Mouse (Mus musculus): ENCODE results near the gene Ranbp17. TPM values are rescaled to one million over a fixed set of nuclear protein-coding genes. Genes with fewer than 3 reads are reported as not detected.

Gene Ranbp17
- polyA plus RNA-seq, 1 experiment from 2014 or later: 13.3 TPM

GRCm38 (mm10) chr11:33204329-33204705 lies 309.2 kb downstream of the Ranbp17 start:
- DNase-seq (ENCODE audit: low spot score) (peak; percentile 27), ATAC-seq (replicated peaks; ENCODE audit: insufficient number of reproducible peaks, low FRiP score, low TSS enrichment, low read depth) (no peak)
- Histone ChIP-seq H3K4me1 (ENCODE audit: control insufficient read depth, insufficient read depth, low read length) (peaks cover 9% of the 10 kb centered on the region), H3K4me2 (ENCODE audit: low read depth, low read length) (peak overlapping the region; percentile 14; the same call in 1 of the 2 replicates), H3K9me3 (replicated peaks; ENCODE audit: control insufficient read depth, low read length) (no peaks in the 10 kb centered on the region), H3K27me3 (ENCODE audit: control insufficient read depth, insufficient read depth, low read length) (peaks cover 68% of the 10 kb centered on the region), H3K27ac (replicated peaks; ENCODE audit: low read depth, low read length) (no peak overlapping the region), H3K36me3 (replicated peaks; ENCODE audit: control insufficient read depth, insufficient read depth, low read depth, low read length) (no peaks in the 10 kb centered on the region), H3K9ac (replicated peaks; ENCODE audit: low read length) (no peak overlapping the region; the same call in 1 of the 2 replicates), H3K4me3 (ENCODE audit: low read depth, low read length) (0 out of 2 replicates have a peak overlapping the region, but pooled peaks have one; percentile 13)
- WGBS: 1% methylated on average over 18 of the region's 18 CpGs

DNA sequence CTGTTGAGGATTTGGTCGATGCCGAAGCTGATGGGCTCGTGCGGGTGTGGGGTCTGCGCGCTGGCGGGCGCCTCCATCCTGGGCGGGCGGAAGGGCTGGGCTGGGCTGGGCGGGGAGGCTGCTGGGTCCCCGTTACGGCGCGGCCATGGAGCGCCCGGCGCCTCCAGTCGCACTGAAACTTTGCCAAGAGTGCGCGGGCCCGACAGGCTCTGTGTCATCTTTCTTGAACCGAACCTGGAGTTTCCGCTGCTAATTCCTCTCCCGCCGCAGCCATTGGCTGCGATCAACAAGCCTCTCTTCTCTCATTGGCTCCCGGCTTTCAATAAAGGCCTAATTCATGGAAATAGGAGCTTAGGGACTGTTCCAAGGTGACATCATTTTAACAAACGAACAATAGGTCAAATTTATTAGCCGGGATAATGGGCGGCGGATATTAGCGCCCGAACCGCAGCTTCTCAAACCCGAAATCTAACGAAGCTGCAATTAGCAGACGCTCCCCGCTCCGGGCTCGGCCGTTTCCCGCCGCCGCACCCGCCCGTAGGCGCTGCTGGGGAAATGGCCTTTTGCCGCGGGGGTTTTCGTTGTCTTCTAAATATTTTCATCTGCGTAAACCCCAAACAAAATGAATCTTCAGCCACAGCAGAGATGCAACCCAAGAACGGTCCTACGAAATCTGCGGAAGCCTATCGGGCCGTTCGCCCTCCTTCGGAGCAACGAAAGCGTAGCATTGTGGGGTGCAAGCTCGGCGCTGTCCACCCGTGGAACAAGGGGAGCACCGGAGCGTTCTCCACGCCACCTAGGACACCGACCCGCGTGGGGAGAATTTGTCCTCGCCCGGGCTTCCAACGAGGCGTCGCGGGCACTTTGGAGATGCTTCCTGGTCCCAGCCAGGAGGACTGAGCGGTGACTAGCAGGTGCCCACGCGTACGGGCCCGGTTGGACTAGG lies 309.9 kb downstream of the Ranbp17 start, which contains the start of gene Tlx3:
Gene Tlx3 (minus strand): TSS at position 207 of the 946 bp plus-strand sequence.
- Histone ChIP-seq H3K27ac (replicated peaks; ENCODE audit: low read depth, low read length) (0 out of 2 replicates have a peak within 1 kb of the TSS, but pooled peaks have one; percentile 6), H3K9me3 (replicated peaks; ENCODE audit: control insufficient read depth, low read length) (no peaks in the 10 kb centered on the region), H3K27me3 (ENCODE audit: control insufficient read depth, insufficient read depth, low read length) (peaks cover 71% of the 10 kb centered on the region), H3K4me3 (ENCODE audit: low read depth, low read length) (peak within 1 kb of the TSS; percentile 25), H3K36me3 (replicated peaks; ENCODE audit: control insufficient read depth, insufficient read depth, low read depth, low read length) (no peaks in the 10 kb centered on the region), H3K9ac (replicated peaks; ENCODE audit: low read length) (peak within 1 kb of the TSS; percentile 33; the same call in 1 of the 2 replicates), H3K4me2 (ENCODE audit: low read depth, low read length) (peak within 1 kb of the TSS; percentile 49), H3K4me1 (ENCODE audit: control insufficient read depth, insufficient read depth, low read length) (peaks cover 9% of the 10 kb centered on the region)
- DNase-seq (ENCODE audit: low spot score) (peak; percentile 77), ATAC-seq (replicated peaks; ENCODE audit: insufficient number of reproducible peaks, low FRiP score, low TSS enrichment, low read depth) (peak; percentile 44)
- WGBS: under 1% methylated on average over 78 of the region's 81 CpGs

DNA sequence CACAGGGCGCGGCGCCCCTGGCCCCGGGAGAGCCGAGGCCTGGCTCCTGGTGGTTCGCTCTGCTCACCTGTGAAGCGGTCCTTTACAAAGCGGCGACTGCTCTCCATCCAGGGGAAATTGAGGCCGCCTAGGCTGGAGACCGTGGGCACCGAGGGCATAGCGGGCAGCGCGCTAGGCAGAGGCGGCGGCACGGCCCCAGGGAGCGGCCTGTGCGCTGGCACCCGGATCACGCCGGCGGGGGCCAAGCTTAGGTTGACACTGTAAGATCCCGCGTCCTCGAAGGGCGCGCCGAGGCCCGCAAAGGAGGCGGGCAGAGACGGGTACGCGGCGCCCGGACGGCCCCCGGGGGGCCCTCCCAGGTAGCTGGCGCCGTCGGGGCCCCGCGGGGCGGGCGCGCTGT lies 310.6 kb downstream of the Ranbp17 start:
- Histone ChIP-seq H3K27me3 (ENCODE audit: control insufficient read depth, insufficient read depth, low read length) (peaks cover 78% of the 10 kb centered on the region), H3K4me3 (ENCODE audit: low read depth, low read length) (peak overlapping the region; percentile 25), H3K27ac (replicated peaks; ENCODE audit: low read depth, low read length) (0 out of 2 replicates have a peak overlapping the region, but pooled peaks have one; percentile 6), H3K36me3 (replicated peaks; ENCODE audit: control insufficient read depth, insufficient read depth, low read depth, low read length) (no peaks in the 10 kb centered on the region), H3K9me3 (replicated peaks; ENCODE audit: control insufficient read depth, low read length) (no peaks in the 10 kb centered on the region), H3K4me1 (ENCODE audit: control insufficient read depth, insufficient read depth, low read length) (peaks cover 9% of the 10 kb centered on the region), H3K9ac (replicated peaks; ENCODE audit: low read length) (0 out of 2 replicates have a peak overlapping the region, but pooled peaks have one; percentile 33), H3K4me2 (ENCODE audit: low read depth, low read length) (peak overlapping the region; percentile 49)
- ATAC-seq (replicated peaks; ENCODE audit: insufficient number of reproducible peaks, low FRiP score, low TSS enrichment, low read depth) (0 out of 2 replicates have a peak, but pooled peaks have one; percentile 11), DNase-seq (ENCODE audit: low spot score) (no peak)
- WGBS: under 1% methylated on average over 46 of the region's 47 CpGs

DNA sequence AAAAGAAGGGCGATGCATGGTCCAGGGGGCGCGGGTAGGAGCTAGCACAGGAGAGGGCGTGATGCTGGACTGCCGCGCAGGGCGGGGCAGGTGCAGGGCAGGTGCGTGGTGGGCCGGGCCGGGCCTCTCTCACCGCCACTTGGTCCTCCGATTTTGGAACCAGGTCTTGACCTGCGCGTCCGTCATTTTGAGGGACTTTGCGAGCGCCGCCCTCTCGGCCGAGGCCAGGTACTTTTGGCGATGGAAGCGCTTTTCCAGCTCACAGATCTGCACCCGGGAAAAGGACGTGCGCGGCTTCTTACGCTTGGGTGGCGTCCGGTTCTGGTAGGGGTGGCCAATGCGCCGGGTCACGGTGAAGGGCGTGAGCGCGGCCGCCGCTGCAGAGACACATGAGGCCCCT lies 311.2 kb downstream of the Ranbp17 start:
- no peak overlapping the region for H3K9ac ChIP-seq (replicated peaks; ENCODE audit: low read length)
- no peak for ATAC-seq (replicated peaks; ENCODE audit: insufficient number of reproducible peaks, low FRiP score, low TSS enrichment, low read depth)
- WGBS: 1% methylated on average over 28 of the region's 37 CpGs
- peaks cover 84% of the 10 kb centered on the region for H3K27me3 ChIP-seq (ENCODE audit: control insufficient read depth, insufficient read depth, low read length)
- H3K9me3 ChIP-seq (replicated peaks; ENCODE audit: control insufficient read depth, low read length): no peaks in the 10 kb centered on the region
- H3K4me3 ChIP-seq (ENCODE audit: low read depth, low read length): peak overlapping the region; percentile 25
- peaks cover 9% of the 10 kb centered on the region for H3K4me1 ChIP-seq (ENCODE audit: control insufficient read depth, insufficient read depth, low read length)
- no peak overlapping the region for H3K4me2 ChIP-seq (ENCODE audit: low read depth, low read length)
- no peak overlapping the region for H3K27ac ChIP-seq (replicated peaks; ENCODE audit: low read depth, low read length)
- no peaks in the 10 kb centered on the region for H3K36me3 ChIP-seq (replicated peaks; ENCODE audit: control insufficient read depth, insufficient read depth, low read depth, low read length)
- DNase-seq (ENCODE audit: low spot score): no peak

- H3K4me3 ChIP-seq (ENCODE audit: low read depth, low read length): peak overlapping the region; percentile 37; the same call in 1 of the 2 replicates
- H3K4me2 ChIP-seq (ENCODE audit: low read depth, low read length): 0 out of 2 replicates have a peak overlapping the region, but pooled peaks have one; percentile 27
- ATAC-seq (replicated peaks; ENCODE audit: insufficient number of reproducible peaks, low FRiP score, low TSS enrichment, low read depth) (no peak), DNase-seq (ENCODE audit: low spot score) (no peak)
- no peaks in the 10 kb centered on the region for H3K36me3 ChIP-seq (replicated peaks; ENCODE audit: control insufficient read depth, insufficient read depth, low read depth, low read length)
- WGBS: 2% methylated on average over 19 of the region's 19 CpGs
- H3K27ac ChIP-seq (replicated peaks; ENCODE audit: low read depth, low read length): no peak overlapping the region
- peaks cover 9% of the 10 kb centered on the region for H3K4me1 ChIP-seq (ENCODE audit: control insufficient read depth, insufficient read depth, low read length)
- no peaks in the 10 kb centered on the region for H3K9me3 ChIP-seq (replicated peaks; ENCODE audit: control insufficient read depth, low read length)
- H3K9ac ChIP-seq (replicated peaks; ENCODE audit: low read length): no peak overlapping the region
- peaks cover 85% of the 10 kb centered on the region for H3K27me3 ChIP-seq (ENCODE audit: control insufficient read depth, insufficient read depth, low read length)
These were observed 311.9 kb downstream of the Ranbp17 start for GRCm38 (mm10) chr11:33201626-33202010.

GRCm38 (mm10) chr11:33200764-33201625 lies 312.6 kb downstream of the Ranbp17 start:
- Histone ChIP-seq H3K4me1 (ENCODE audit: control insufficient read depth, insufficient read depth, low read length) (peaks cover 9% of the 10 kb centered on the region), H3K4me3 (ENCODE audit: low read depth, low read length) (peak overlapping the region; percentile 37), H3K9ac (replicated peaks; ENCODE audit: low read length) (peak overlapping the region; percentile 41), H3K9me3 (replicated peaks; ENCODE audit: control insufficient read depth, low read length) (no peaks in the 10 kb centered on the region), H3K36me3 (replicated peaks; ENCODE audit: control insufficient read depth, insufficient read depth, low read depth, low read length) (no peaks in the 10 kb centered on the region), H3K27ac (replicated peaks; ENCODE audit: low read depth, low read length) (no peak overlapping the region), H3K27me3 (ENCODE audit: control insufficient read depth, insufficient read depth, low read length) (peaks cover 82% of the 10 kb centered on the region), H3K4me2 (ENCODE audit: low read depth, low read length) (peak overlapping the region; percentile 66)
- DNase-seq (ENCODE audit: low spot score): peak; percentile 73
- WGBS: under 1% methylated on average over 70 of the region's 76 CpGs
- ATAC-seq (replicated peaks; ENCODE audit: insufficient number of reproducible peaks, low FRiP score, low TSS enrichment, low read depth): 0 out of 2 replicates have a peak, but pooled peaks have one; percentile 14

DNA sequence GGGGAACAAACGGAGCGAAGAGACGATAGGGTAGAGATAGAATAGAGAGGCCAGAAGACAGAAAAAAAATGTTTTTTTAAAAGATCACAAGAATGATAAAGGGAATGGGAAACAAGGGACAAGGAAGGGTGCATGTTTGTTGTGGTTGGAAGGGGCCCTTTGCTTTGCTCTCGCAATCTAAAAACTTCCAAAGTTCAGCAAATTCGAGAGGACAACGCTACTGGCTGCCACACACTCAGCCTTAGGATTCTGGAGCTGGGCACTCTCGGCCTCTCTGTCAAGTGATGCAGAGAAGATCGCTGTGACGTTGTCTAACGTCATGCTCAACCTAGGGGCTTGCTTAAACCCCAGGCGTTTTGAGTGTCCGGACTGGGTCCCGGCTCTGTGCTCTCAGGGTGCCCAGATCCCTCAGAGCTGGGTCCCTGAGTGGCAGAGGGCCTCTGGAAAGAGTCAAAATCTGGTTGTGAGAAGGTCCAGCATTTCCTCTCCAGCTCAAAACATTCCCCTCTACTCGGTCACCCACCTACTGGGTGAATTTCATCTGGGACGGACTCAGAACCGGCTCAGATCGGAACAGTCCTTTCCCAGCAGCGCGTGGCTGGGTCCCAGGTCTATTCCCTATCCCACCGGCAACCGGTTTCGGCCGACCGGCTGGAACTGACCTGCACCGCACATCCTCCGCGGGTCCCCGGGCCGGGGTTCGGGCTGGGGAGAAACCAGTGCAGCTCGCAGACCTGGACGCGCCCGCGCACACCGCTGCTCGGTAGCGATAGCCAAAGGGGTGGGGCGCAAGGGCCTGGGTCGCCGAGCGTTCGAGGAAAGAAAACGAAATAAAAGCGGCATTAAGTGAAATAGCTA lies 313.4 kb downstream of the Ranbp17 start:
- Histone ChIP-seq H3K27me3 (ENCODE audit: control insufficient read depth, insufficient read depth, low read length) (peaks cover 82% of the 10 kb centered on the region), H3K4me1 (ENCODE audit: control insufficient read depth, insufficient read depth, low read length) (peaks cover 9% of the 10 kb centered on the region), H3K9ac (replicated peaks; ENCODE audit: low read length) (peak overlapping the region; percentile 41), H3K9me3 (replicated peaks; ENCODE audit: control insufficient read depth, low read length) (no peaks in the 10 kb centered on the region), H3K36me3 (replicated peaks; ENCODE audit: control insufficient read depth, insufficient read depth, low read depth, low read length) (no peaks in the 10 kb centered on the region), H3K4me2 (ENCODE audit: low read depth, low read length) (peak overlapping the region; percentile 66), H3K4me3 (ENCODE audit: low read depth, low read length) (peak overlapping the region; percentile 37), H3K27ac (replicated peaks; ENCODE audit: low read depth, low read length) (no peak overlapping the region)
- no peak for DNase-seq (ENCODE audit: low spot score)
- under 1% methylated on average over 45 of the region's 45 CpGs for WGBS
- no peak for ATAC-seq (replicated peaks; ENCODE audit: insufficient number of reproducible peaks, low FRiP score, low TSS enrichment, low read depth)

All from embryonic facial prominence, embryonic 11.5 days (tissue).